Mouse (Mus musculus) bone marrow macrophage, adult 2 months (primary cell): ENCODE measurements around the gene Zfp335.

Experiments used
- CTCF ChIP-seq: IDR thresholded peaks from 2 replicates; pipeline ENCODE4 v1.5.1; 2012; ENCODE audit warnings: low read depth, mild to moderate bottlenecking, low read length, moderate library complexity
- POLR2A ChIP-seq: IDR thresholded peaks from 2 replicates; pipeline ENCODE4 v1.6.1; 2012; ENCODE audit warnings: mild to moderate bottlenecking, low read depth, low read length, borderline replicate concordance

GRCm38 (mm10) chr2:164891908-164892695 is 19.5 kb downstream of the Zfp335 start:
- TF ChIP-seq POLR2A: no peak
- no peak for TF ChIP-seq CTCF
